Mouse (Mus musculus): ENCODE data around the gene R3hdm4. TPM values are rescaled to one million over a fixed set of nuclear protein-coding genes. Genes with fewer than 3 reads are reported as not detected.
"Not testable (repeated sequence)": the region's sequence is repeated elsewhere in the genome, so short reads cannot be mapped to it uniquely, and the experiment has no call there.

R3hdm4 gene
- 66.3 and 86.3 TPM in 2 replicates for polyA plus RNA-seq (2011; ENCODE audit: insufficient read length, low read depth, missing spikeins)

GRCm38 (mm10) chr10:79920958-79921535 is at the start of gene R3hdm4:
Gene R3hdm4, minus strand, starts transcription at chr10:79921208.
- H3K4me3 ChIP-seq (ENCODE audit: insufficient read depth, low read length), result no peak within 1 kb of the TSS
- H3K4me1 ChIP-seq (ENCODE audit: control insufficient read depth, insufficient read depth, low read length), result no peaks in the 10 kb centered on the region
- no peak within 1 kb of the TSS for H3K27ac ChIP-seq (ENCODE audit: insufficient read depth, low read length)
- TF ChIP-seq POLR2A (IDR thresholded peaks at IDR 0.05; ENCODE audit: low read depth, low read length) (no peak), CTCF (IDR thresholded peaks at IDR 0.05; ENCODE audit: borderline replicate concordance, insufficient read depth, low read length) (no peak)

- Histone ChIP-seq H3K4me1 (ENCODE audit: control insufficient read depth, insufficient read depth, low read length) (no peaks in the 10 kb centered on the region), H3K4me3 (ENCODE audit: insufficient read depth, low read length) (no peak within 1 kb of the TSS), H3K27ac (ENCODE audit: insufficient read depth, low read length) (no peak within 1 kb of the TSS)
- TF ChIP-seq CTCF (IDR thresholded peaks at IDR 0.05; ENCODE audit: borderline replicate concordance, insufficient read depth, low read length) (no peak), POLR2A (IDR thresholded peaks at IDR 0.05; ENCODE audit: low read depth, low read length) (no peak)
Observed at GRCm38 (mm10) chr10:79970415-79971182, 49.6 kb upstream of the R3hdm4 start, which contains the start of gene Grin3b. Gene Grin3b, plus strand, starts transcription at chr10:79970715.

- no peak overlapping the region for H3K4me3 ChIP-seq (ENCODE audit: insufficient read depth, low read length)
- TF ChIP-seq POLR2A (IDR thresholded peaks at IDR 0.05; ENCODE audit: low read depth, low read length) (no peak; the same call in 1 of the 2 replicates), CTCF (IDR thresholded peaks at IDR 0.05; ENCODE audit: borderline replicate concordance, insufficient read depth, low read length) (no peak)
- no peak overlapping the region for H3K27ac ChIP-seq (ENCODE audit: insufficient read depth, low read length)
- H3K4me1 ChIP-seq (ENCODE audit: control insufficient read depth, insufficient read depth, low read length), result no peaks in the 10 kb centered on the region
Observed at GRCm38 (mm10) chr10:79969124-79969568, 48.1 kb upstream of the R3hdm4 start.

- Histone ChIP-seq H3K27ac (ENCODE audit: insufficient read depth, low read length) (no peak overlapping the region), H3K4me3 (ENCODE audit: insufficient read depth, low read length) (no peak overlapping the region), H3K4me1 (ENCODE audit: control insufficient read depth, insufficient read depth, low read length) (no peaks in the 10 kb centered on the region)
- no peak for TF ChIP-seq CTCF (IDR thresholded peaks at IDR 0.05; ENCODE audit: borderline replicate concordance, insufficient read depth, low read length)
- no peak for TF ChIP-seq POLR2A (IDR thresholded peaks at IDR 0.05; ENCODE audit: low read depth, low read length)
Observed at GRCm38 (mm10) chr10:79968181-79968580, 47.2 kb upstream of the R3hdm4 start.

DNA sequence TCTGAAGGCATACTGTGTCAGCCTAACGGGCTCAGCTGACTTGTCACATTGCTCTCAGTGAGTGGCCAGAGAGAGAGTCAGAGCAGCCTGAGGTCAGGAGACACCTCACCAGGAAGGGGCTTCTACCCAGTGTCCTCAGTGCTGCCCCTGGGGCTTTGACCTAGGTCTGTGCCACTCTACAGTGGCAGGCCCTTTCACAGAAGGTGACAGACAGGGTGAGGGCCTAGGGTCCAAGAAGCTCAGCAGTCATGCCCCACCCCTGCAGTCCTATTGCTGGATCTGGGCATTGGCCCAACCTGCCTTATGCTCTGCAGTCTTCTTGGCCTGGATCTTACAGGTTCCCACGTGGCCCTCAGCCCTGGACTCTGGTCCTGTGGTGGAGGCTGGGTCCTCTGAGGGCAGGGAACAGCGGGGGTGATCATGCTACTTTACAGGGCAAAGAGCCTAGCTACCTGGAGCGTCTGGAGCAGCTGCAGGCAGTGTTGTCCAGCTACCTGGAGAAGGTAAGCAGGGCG is 45.9 kb upstream of the R3hdm4 start:
- Histone ChIP-seq H3K4me1 (ENCODE audit: control insufficient read depth, insufficient read depth, low read length) (no peaks in the 10 kb centered on the region), H3K27ac (ENCODE audit: insufficient read depth, low read length) (no peak overlapping the region), H3K4me3 (ENCODE audit: insufficient read depth, low read length) (no peak overlapping the region)
- no peak for TF ChIP-seq POLR2A (IDR thresholded peaks at IDR 0.05; ENCODE audit: low read depth, low read length)
- TF ChIP-seq CTCF (IDR thresholded peaks at IDR 0.05; ENCODE audit: borderline replicate concordance, insufficient read depth, low read length), result no peak

- TF ChIP-seq POLR2A (IDR thresholded peaks at IDR 0.05; ENCODE audit: low read depth, low read length) (no peak), CTCF (IDR thresholded peaks at IDR 0.05; ENCODE audit: borderline replicate concordance, insufficient read depth, low read length) (no peak)
- Histone ChIP-seq H3K4me1 (ENCODE audit: control insufficient read depth, insufficient read depth, low read length) (peaks cover 5% of the 10 kb centered on the region), H3K27ac (ENCODE audit: insufficient read depth, low read length) (no peak overlapping the region), H3K4me3 (ENCODE audit: insufficient read depth, low read length) (no peak overlapping the region)
Observed at GRCm38 (mm10) chr10:79965325-79965724, 44.3 kb upstream of the R3hdm4 start.

DNA sequence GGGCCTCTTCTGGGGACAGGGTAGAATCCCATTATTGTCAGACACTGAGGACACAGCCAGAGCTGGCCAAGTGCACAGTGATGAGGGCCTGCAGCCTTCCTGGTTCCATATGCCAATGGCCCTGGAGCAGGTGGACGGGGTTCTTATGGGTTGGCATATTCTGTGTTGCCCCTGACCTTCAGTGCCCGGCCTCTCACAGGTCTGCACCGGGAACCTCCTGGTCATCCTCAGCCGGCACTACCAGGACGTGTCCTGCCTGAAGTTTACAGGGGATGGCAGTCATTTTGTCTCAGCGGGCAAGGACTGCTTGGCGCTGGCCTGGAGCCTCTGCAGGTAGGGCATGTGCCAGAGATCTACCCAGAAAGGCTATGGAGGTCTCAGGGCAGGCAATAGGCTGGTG is 43.7 kb upstream of the R3hdm4 start:
- H3K4me3 ChIP-seq (ENCODE audit: insufficient read depth, low read length), result no peak overlapping the region
- peaks cover 5% of the 10 kb centered on the region for H3K4me1 ChIP-seq (ENCODE audit: control insufficient read depth, insufficient read depth, low read length)
- no peak overlapping the region for H3K27ac ChIP-seq (ENCODE audit: insufficient read depth, low read length)
- TF ChIP-seq POLR2A (IDR thresholded peaks at IDR 0.05; ENCODE audit: low read depth, low read length), result no peak

- no peak overlapping the region for H3K27ac ChIP-seq (ENCODE audit: insufficient read depth, low read length)
- peak overlapping the region; percentile 79 for H3K4me3 ChIP-seq (ENCODE audit: insufficient read depth, low read length)
- H3K4me1 ChIP-seq (ENCODE audit: control insufficient read depth, insufficient read depth, low read length), result peaks cover 5% of the 10 kb centered on the region
- TF ChIP-seq POLR2A (IDR thresholded peaks at IDR 0.05; ENCODE audit: low read depth, low read length), result no peak
- TF ChIP-seq CTCF (IDR thresholded peaks at IDR 0.05; ENCODE audit: borderline replicate concordance, insufficient read depth, low read length), result no peak
Observed at GRCm38 (mm10) chr10:79960671-79961294, 39.8 kb upstream of the R3hdm4 start.

DNA sequence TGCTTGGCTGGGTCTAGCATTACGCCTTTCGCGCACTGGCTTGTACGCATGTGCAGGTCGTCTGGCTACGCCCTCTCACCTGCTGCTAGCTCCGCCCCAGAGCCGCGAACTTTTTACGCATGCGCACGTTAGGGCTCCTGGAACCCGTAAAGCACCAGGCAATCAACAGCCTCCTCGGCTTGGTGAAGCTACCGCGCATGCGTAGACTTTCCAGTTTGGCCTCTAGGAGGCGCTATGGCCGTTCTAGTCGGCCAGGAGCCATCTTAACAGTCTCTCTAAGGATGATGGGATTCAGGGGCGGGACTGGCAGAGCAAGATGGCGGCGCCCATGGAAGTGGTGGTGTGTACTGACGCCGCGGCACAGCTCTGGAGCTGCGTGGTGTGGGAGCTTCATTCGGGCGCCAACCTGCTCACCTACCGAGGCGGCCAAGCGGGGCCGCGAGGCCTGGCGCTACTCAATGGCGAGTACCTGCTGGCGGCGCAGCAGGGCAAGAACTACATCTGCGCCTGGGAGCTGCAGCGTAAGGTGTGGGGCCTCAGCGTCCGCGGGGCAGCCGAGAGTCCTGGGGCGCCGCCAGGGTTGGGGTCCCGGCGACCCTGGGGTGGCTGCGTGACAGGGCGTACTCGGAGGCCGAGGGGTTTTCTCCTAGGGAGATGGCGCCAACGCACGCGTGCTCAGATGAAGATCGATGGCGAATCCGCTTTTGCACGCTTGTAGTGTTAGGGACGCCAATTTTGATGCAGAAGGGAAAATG is 39.0 kb upstream of the R3hdm4 start, which contains the start of gene Wdr18:
Gene Wdr18, plus strand, starts transcription at position 306 of the 755 bp plus-strand sequence.
- Histone ChIP-seq H3K4me1 (ENCODE audit: control insufficient read depth, insufficient read depth, low read length) (peaks cover 5% of the 10 kb centered on the region), H3K27ac (ENCODE audit: insufficient read depth, low read length) (no peak within 1 kb of the TSS), H3K4me3 (ENCODE audit: insufficient read depth, low read length) (peak within 1 kb of the TSS; percentile 79)
- TF ChIP-seq POLR2A (IDR thresholded peaks at IDR 0.05; ENCODE audit: low read depth, low read length) (peak; percentile 73), CTCF (IDR thresholded peaks at IDR 0.05; ENCODE audit: borderline replicate concordance, insufficient read depth, low read length) (peak; percentile 70)

GRCm38 (mm10) chr10:79959412-79959811 is 38.4 kb upstream of the R3hdm4 start:
- not testable (repeated sequence) for H3K27ac ChIP-seq (ENCODE audit: insufficient read depth, low read length); H3K4me1 ChIP-seq (ENCODE audit: control insufficient read depth, insufficient read depth, low read length); H3K4me3 ChIP-seq (ENCODE audit: insufficient read depth, low read length)

Measured in embryonic fibroblast, embryonic 13.5 days (primary cell).